Mouse (Mus musculus) heart, postnatal 10 days (tissue): Measurements from ENCODE around the gene Tmod2. TPM values are rescaled to one million over a fixed set of nuclear protein-coding genes. Genes with fewer than 3 reads are reported as not detected.
"Not testable (repeated sequence)": the region's sequence is repeated elsewhere in the genome, so short reads cannot be mapped to it uniquely, and the experiment has no call there.

Source experiments
- DNase-seq, 2 experiments: peaks; one replicate each; pipeline ENCODE4 v3.0.0; 2021
- intact Hi-C: fragments of 180-260 bp; cut with DNase I; formaldehyde crosslinking; loops from one replicate; pipeline ENCODE4 v1.15.1; 2025
- total RNA-seq, 2 experiments: library from RNA; stranded (reverse); gene quantifications; 2 replicates each; pipeline ENCODE4 v1.2.3; 2021

Tmod2 gene
- total RNA-seq, 2 experiments from 2014 or later = 5.0 to 6.6 TPM

- no peak for DNase-seq
- intact Hi-C loops = loop anchor here (1.0 kb wide), 1 partner anchor 31 kb away; no protein-coding TSS in a partner anchor
These were observed 52.8 kb downstream of the Tmod2 start for GRCm38 (mm10) chr9:75558360-75558759.

GRCm38 (mm10) chr9:75553719-75554118 is 57.4 kb downstream of the Tmod2 start:
- intact Hi-C loops = no loop called here

GRCm38 (mm10) chr9:75551342-75551741 is 59.8 kb downstream of the Tmod2 start:
- intact Hi-C loops = no loop called here
- no peak for DNase-seq

More at GRCm38 (mm10) chr9:75553719-75554118, 57.4 kb downstream of the Tmod2 start:
- DNase-seq = no peak

GRCm38 (mm10) chr9:75549010-75549409 is 62.1 kb downstream of the Tmod2 start:
- intact Hi-C loops = no loop called here
- DNase-seq = peak; percentile 30 to 42

GRCm38 (mm10) chr9:75546885-75547553 is 64.1 kb downstream of the Tmod2 start:
- peak; percentile 94 to 96 for DNase-seq
- intact Hi-C loops = no loop called here

- DNase-seq = no peak
These were observed 65.6 kb downstream of the Tmod2 start for GRCm38 (mm10) chr9:75545514-75545913.

GRCm38 (mm10) chr9:75541497-75541896 is 69.6 kb downstream of the Tmod2 start:
- intact Hi-C loops = no loop called here
- DNase-seq = peak; percentile 36 to 46

More at GRCm38 (mm10) chr9:75545514-75545913, 65.6 kb downstream of the Tmod2 start:
- intact Hi-C loops = no loop called here

- no peak for DNase-seq
- intact Hi-C loops = no loop called here
These were observed 74.7 kb downstream of the Tmod2 start for GRCm38 (mm10) chr9:75536422-75536821.

GRCm38 (mm10) chr9:75534431-75534962 is 76.6 kb downstream of the Tmod2 start:
- intact Hi-C loops = no loop called here

GRCm38 (mm10) chr9:75532989-75533388 is 78.1 kb downstream of the Tmod2 start:
- intact Hi-C loops, DNase-seq: not testable (repeated sequence)

More at GRCm38 (mm10) chr9:75534431-75534962, 76.6 kb downstream of the Tmod2 start:
- no peak for DNase-seq

GRCm38 (mm10) chr9:75532461-75532860 is 78.7 kb downstream of the Tmod2 start:
- no peak for DNase-seq
- intact Hi-C loops = no loop called here

- intact Hi-C loops = no loop called here
- no peak for DNase-seq
These were observed 81.8 kb downstream of the Tmod2 start for GRCm38 (mm10) chr9:75529358-75529757.

- no peak for DNase-seq
- intact Hi-C loops = no loop called here
These were observed 83.0 kb downstream of the Tmod2 start for GRCm38 (mm10) chr9:75528096-75528495.

- peak; percentile 65 to 68 for DNase-seq
- intact Hi-C loops = loop anchor here (1.0 kb wide), 1 partner anchor 31 kb away; no protein-coding TSS in a partner anchor
These were observed 83.6 kb downstream of the Tmod2 start for GRCm38 (mm10) chr9:75527368-75528059.

GRCm38 (mm10) chr9:75523646-75524045 is 87.5 kb downstream of the Tmod2 start:
- intact Hi-C loops = no loop called here
- peak; percentile 57 to 60 for DNase-seq

GRCm38 (mm10) chr9:75522217-75522616 is 88.9 kb downstream of the Tmod2 start:
- intact Hi-C loops = no loop called here
- DNase-seq = no peak

GRCm38 (mm10) chr9:75521788-75522187 is 89.3 kb downstream of the Tmod2 start:
- DNase-seq = peak; percentile 67 to 68
- intact Hi-C loops = loop anchor here (1.0 kb wide), 1 partner anchor 61 kb away; no protein-coding TSS in a partner anchor

- no peak for DNase-seq
- intact Hi-C loops = loop anchor here (1.0 kb wide), 1 partner anchor 61 kb away; no protein-coding TSS in a partner anchor
These were observed 90.2 kb downstream of the Tmod2 start for GRCm38 (mm10) chr9:75520940-75521339.

GRCm38 (mm10) chr9:75517751-75518150 is 93.4 kb downstream of the Tmod2 start:
- DNase-seq = no peak
- intact Hi-C loops = loop anchor here (5.0 kb wide), 1 partner anchor 75 kb away; the partner anchor contains the start of gene Leo1
